Mouse (Mus musculus): ENCODE data around the gene Fibp.

GRCm38 (mm10) chr19:5481398-5481797 lies 21.0 kb downstream of the Fibp start:
- TF ChIP-seq USF1 (IDR thresholded peaks at IDR 0.05; ENCODE audit: low read depth) (no peak), POLR2A (IDR thresholded peaks at IDR 0.05; ENCODE audit: insufficient read length, low read depth) (peak; percentile 25)

Data from myocyte (in vitro differentiated cells).